Mouse (Mus musculus): ENCODE results near the gene Thrap3. TPM values are rescaled to one million over a fixed set of nuclear protein-coding genes. Genes with fewer than 3 reads are reported as not detected.

The Thrap3 gene
- polyA plus RNA-seq, 1 experiment from 2014 or later: 258 TPM

DNA sequence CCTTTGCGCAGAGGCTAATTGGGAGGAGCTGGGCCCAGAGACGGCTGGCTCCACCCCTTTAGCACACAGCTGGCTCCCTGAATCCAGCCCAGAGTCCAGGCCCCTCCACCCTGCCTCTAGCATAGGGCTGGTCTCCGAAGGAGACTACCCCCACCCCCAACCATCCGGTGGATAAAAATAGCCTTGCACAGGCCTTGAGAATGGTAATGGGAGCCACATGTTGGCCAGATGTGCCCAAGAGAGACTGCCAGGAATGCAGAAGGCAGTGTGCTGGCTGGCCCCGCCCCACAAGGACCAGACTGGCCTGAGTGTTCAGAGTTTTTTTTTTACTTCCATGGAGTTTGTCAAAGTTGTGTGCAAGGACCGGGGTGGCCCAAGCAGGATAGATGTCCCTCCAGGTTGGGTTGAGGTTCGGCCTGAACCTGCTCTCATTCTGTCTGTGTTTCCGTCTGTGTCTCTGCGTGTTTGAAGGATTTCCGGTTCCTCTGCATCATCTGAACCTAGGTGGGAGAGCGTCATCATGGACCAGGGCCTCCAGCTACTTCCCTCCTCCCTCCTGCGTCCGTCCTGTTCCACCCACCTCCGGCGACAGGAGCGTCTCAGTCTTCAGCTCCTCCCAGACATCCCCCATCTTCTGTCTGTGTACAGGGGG is 52.1 kb downstream of the Thrap3 start:
- ATAC-seq (ENCODE audit: insufficient number of reproducible peaks, insufficient read depth, low FRiP score, low read depth): peak; percentile 66
- Histone ChIP-seq H3K36me3 (ENCODE audit: control insufficient read depth, insufficient read depth, low read length) (peaks cover 8% of the 10 kb centered on the region), H3K4me1 (ENCODE audit: control insufficient read depth, insufficient read depth, low read length) (peaks cover 44% of the 10 kb centered on the region), H3K4me2 (replicated peaks; ENCODE audit: low read depth, low read length) (peak overlapping the region; percentile 88), H3K27me3 (ENCODE audit: control insufficient read depth, insufficient read depth, low read length) (no peaks in the 10 kb centered on the region), H3K9ac (replicated peaks; ENCODE audit: low read depth, low read length) (0 out of 2 replicates have a peak overlapping the region, but pooled peaks have one; percentile 76), H3K4me3 (ENCODE audit: low read depth, low read length) (peak overlapping the region; percentile 65), H3K9me3 (ENCODE audit: control insufficient read depth, low read depth, low read length) (no peaks in the 10 kb centered on the region), H3K27ac (ENCODE audit: low read length) (peak overlapping the region; percentile 92)
- WGBS: 27% methylated on average over 16 of the region's 16 CpGs

DNA sequence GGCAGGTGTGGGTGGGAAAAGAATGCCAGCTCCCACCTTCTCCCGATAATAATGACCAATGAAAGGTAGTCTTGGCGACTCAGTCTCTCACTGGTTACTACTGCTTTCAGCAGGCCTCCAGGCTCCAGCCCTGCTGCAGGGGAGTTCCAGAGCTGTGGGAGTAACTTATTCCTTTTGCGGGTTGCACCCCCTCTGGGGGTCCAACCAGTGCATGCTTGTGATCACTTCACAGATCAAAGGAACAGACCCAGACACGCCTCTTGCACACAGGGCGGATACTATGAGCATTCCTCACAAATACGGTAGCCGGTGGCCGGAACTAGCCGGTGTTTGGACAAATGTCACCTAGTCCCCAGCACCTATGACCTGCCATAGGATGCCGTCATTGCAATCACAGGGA is 52.8 kb downstream of the Thrap3 start:
- WGBS: 33% methylated on average over 10 of the region's 10 CpGs

DNA sequence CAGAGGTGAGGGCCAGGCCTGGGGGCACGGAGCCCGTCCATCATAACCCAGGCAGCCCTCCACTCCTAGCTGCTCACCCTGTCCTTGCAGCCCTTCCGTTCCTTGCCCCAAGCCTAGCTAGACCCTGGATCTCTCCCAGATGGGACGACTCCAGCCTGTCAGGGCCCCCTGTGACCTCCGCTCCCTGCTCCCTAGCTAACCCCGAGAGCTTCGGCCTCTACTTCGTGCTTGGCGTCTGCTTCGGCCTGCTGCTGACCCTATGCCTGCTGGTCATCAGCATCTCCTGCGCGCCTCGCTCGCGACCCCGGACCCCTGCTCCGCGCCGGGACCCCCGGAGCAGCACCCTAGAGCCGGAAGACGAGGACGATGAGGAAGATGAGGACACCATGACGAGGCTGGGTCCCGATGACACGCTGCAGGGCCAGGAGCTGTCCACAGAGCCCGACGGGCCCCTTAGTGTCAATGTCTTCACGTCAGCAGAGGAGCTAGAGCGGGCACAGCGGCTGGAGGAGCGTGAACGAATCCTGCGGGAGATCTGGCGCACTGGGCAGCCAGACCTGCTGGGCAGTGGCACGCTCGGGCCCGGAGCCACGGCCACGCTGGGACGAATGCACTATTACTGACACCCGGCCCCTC is 53.4 kb downstream of the Thrap3 start:
- H3K27ac ChIP-seq (ENCODE audit: low read length): peak overlapping the region; percentile 92
- 20% methylated on average over 41 of the region's 42 CpGs for WGBS
- H3K9me3 ChIP-seq (ENCODE audit: control insufficient read depth, low read depth, low read length): no peaks in the 10 kb centered on the region
- peaks cover 8% of the 10 kb centered on the region for H3K36me3 ChIP-seq (ENCODE audit: control insufficient read depth, insufficient read depth, low read length)
- peak overlapping the region; percentile 76 for H3K9ac ChIP-seq (replicated peaks; ENCODE audit: low read depth, low read length)
- H3K4me3 ChIP-seq (ENCODE audit: low read depth, low read length): peak overlapping the region; percentile 65
- H3K27me3 ChIP-seq (ENCODE audit: control insufficient read depth, insufficient read depth, low read length): no peaks in the 10 kb centered on the region
- no peak for ATAC-seq (ENCODE audit: insufficient number of reproducible peaks, insufficient read depth, low FRiP score, low read depth)
- H3K4me1 ChIP-seq (ENCODE audit: control insufficient read depth, insufficient read depth, low read length): peaks cover 39% of the 10 kb centered on the region
- peak overlapping the region; percentile 88 for H3K4me2 ChIP-seq (replicated peaks; ENCODE audit: low read depth, low read length)

More for the DNA sequence above, 52.8 kb downstream of the Thrap3 start:
- H3K27me3 ChIP-seq (ENCODE audit: control insufficient read depth, insufficient read depth, low read length): no peaks in the 10 kb centered on the region
- no peak for ATAC-seq (ENCODE audit: insufficient number of reproducible peaks, insufficient read depth, low FRiP score, low read depth)
- H3K36me3 ChIP-seq (ENCODE audit: control insufficient read depth, insufficient read depth, low read length): peaks cover 8% of the 10 kb centered on the region
- peak overlapping the region; percentile 92 for H3K27ac ChIP-seq (ENCODE audit: low read length)
- H3K4me3 ChIP-seq (ENCODE audit: low read depth, low read length): peak overlapping the region; percentile 65
- peak overlapping the region; percentile 88 for H3K4me2 ChIP-seq (replicated peaks; ENCODE audit: low read depth, low read length)
- peaks cover 39% of the 10 kb centered on the region for H3K4me1 ChIP-seq (ENCODE audit: control insufficient read depth, insufficient read depth, low read length)
- peak overlapping the region; percentile 76; the same call in 1 of the 2 replicates for H3K9ac ChIP-seq (replicated peaks; ENCODE audit: low read depth, low read length)
- no peaks in the 10 kb centered on the region for H3K9me3 ChIP-seq (ENCODE audit: control insufficient read depth, low read depth, low read length)

DNA sequence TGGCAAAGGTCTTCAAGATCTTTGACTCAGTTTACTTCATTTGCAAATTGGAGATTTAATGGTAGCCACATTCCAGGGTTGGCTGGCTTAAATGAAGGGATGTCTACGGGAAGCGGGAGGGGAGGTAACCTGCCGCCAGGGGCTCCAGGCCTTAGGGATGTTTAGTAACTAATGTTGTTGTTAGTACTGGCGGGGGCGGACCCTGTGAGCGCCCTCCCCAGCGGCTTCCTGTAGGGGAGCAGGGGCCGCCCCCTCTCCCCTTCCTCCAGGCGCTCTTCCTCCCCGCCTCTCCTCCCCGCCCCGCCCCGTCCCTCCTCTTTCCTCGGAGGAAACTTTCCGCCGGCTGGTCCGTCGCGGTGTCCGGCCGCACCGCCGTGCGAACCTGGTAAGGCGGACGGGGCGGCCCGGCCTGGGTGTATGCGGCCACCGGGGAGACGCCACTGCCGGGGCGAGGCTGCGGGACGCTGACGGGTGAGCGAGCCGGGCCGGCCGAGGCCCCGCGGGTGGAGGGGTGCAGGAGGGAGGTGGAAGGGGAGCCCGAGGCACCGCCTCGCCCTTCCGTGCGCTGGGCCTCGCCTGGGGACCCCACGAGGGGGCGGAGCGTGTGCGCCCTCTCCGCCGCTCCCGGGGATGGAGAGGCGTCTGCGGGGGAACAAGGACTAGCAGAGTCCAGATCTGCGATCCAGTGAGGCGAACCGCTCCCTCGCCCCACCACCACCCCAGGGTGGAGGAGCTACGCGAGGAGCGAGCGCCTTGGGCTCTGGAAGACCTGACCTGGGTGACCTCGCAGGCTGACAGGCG is 54.2 kb downstream of the Thrap3 start:
- H3K4me2 ChIP-seq (replicated peaks; ENCODE audit: low read depth, low read length): peak overlapping the region; percentile 88
- peak overlapping the region; percentile 92 for H3K27ac ChIP-seq (ENCODE audit: low read length)
- under 1% methylated on average over 67 of the region's 67 CpGs for WGBS
- peaks cover 8% of the 10 kb centered on the region for H3K36me3 ChIP-seq (ENCODE audit: control insufficient read depth, insufficient read depth, low read length)
- no peaks in the 10 kb centered on the region for H3K9me3 ChIP-seq (ENCODE audit: control insufficient read depth, low read depth, low read length)
- peaks cover 39% of the 10 kb centered on the region for H3K4me1 ChIP-seq (ENCODE audit: control insufficient read depth, insufficient read depth, low read length)
- H3K4me3 ChIP-seq (ENCODE audit: low read depth, low read length): peak overlapping the region; percentile 65
- H3K27me3 ChIP-seq (ENCODE audit: control insufficient read depth, insufficient read depth, low read length): no peaks in the 10 kb centered on the region
- ATAC-seq (ENCODE audit: insufficient number of reproducible peaks, insufficient read depth, low FRiP score, low read depth): peak; percentile 69
- peak overlapping the region; percentile 76 for H3K9ac ChIP-seq (replicated peaks; ENCODE audit: low read depth, low read length)

DNA sequence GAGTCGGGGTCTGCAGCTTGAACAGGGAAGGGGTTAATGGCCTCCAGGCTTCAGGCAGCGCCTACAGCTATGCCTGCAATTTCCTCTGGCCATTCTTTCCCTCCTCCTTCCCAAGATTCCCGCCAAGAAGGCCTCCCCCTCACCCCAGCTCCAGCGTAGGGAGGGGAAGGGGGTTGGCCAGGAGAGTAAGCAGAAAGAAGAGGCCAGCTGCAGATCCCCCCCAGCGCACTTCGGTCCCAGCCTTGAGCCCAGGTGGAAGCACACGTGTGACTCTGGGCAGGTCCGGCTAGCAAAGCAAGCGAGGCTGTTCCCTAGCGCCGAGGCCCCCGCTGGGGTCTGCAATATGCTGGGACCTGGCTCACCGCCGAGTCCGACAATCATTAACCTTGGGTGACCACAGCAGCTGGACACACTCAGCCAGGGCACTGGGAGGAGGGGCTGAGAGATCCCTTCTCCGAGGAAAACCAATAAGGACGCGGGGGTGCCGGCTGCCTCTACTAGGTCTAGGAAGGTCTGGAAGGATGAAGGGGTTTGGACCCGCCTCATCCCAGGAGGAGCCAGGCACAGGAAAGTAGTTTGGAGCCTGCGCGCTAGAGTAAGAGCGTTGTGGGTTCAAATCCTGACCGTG is 54.9 kb downstream of the Thrap3 start, which contains the start of gene Eva1b:
TSS of gene Eva1b (plus strand) at position 212 of the 628 bp plus-strand sequence.
- Histone ChIP-seq H3K4me2 (replicated peaks; ENCODE audit: low read depth, low read length) (peak within 1 kb of the TSS; percentile 88), H3K36me3 (ENCODE audit: control insufficient read depth, insufficient read depth, low read length) (peaks cover 8% of the 10 kb centered on the region), H3K27me3 (ENCODE audit: control insufficient read depth, insufficient read depth, low read length) (no peaks in the 10 kb centered on the region), H3K4me1 (ENCODE audit: control insufficient read depth, insufficient read depth, low read length) (peaks cover 39% of the 10 kb centered on the region), H3K9ac (replicated peaks; ENCODE audit: low read depth, low read length) (peak within 1 kb of the TSS; percentile 76; the same call in 1 of the 2 replicates), H3K9me3 (ENCODE audit: control insufficient read depth, low read depth, low read length) (no peaks in the 10 kb centered on the region), H3K27ac (ENCODE audit: low read length) (peak within 1 kb of the TSS; percentile 92), H3K4me3 (ENCODE audit: low read depth, low read length) (peak within 1 kb of the TSS; percentile 65)
- WGBS: under 1% methylated on average over 24 of the region's 24 CpGs
- peak; percentile 82 for ATAC-seq (ENCODE audit: insufficient number of reproducible peaks, insufficient read depth, low FRiP score, low read depth)

DNA sequence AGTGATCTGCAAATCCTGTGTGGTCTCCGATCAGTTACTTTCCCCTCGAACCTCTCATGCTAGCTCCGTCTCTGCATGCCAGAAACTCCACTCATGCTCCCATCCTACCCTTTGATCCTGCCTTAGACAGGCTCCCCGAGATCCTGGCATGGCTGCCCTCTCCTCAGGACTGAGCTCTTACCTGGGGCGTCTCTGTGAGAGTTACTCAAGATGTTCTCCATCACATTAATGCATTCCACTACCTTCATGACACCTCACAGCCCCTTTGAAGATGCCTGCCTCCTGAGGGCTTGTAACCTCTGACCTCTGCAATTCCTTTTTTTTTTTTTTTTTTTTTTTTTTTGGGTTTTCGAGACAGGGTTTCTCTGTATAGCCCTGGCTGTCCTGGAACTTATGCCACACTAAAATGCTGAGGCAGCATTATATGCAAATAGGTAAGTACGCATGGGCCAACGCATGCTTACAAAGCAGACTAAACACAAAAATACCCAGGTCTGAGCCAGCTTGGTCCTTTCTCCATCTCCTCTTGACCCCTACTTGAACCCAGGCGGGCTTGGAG is 55.5 kb downstream of the Thrap3 start:
- Histone ChIP-seq H3K4me1 (ENCODE audit: control insufficient read depth, insufficient read depth, low read length) (peaks cover 39% of the 10 kb centered on the region), H3K27me3 (ENCODE audit: control insufficient read depth, insufficient read depth, low read length) (no peaks in the 10 kb centered on the region), H3K27ac (ENCODE audit: low read length) (peak overlapping the region; percentile 92), H3K4me3 (ENCODE audit: low read depth, low read length) (peak overlapping the region; percentile 65), H3K4me2 (replicated peaks; ENCODE audit: low read depth, low read length) (peak overlapping the region; percentile 88), H3K9me3 (ENCODE audit: control insufficient read depth, low read depth, low read length) (no peaks in the 10 kb centered on the region), H3K36me3 (ENCODE audit: control insufficient read depth, insufficient read depth, low read length) (peaks cover 8% of the 10 kb centered on the region), H3K9ac (replicated peaks; ENCODE audit: low read depth, low read length) (no peak overlapping the region)
- WGBS: 26% methylated on average over 9 of the region's 9 CpGs
- no peak for ATAC-seq (ENCODE audit: insufficient number of reproducible peaks, insufficient read depth, low FRiP score, low read depth)

DNA sequence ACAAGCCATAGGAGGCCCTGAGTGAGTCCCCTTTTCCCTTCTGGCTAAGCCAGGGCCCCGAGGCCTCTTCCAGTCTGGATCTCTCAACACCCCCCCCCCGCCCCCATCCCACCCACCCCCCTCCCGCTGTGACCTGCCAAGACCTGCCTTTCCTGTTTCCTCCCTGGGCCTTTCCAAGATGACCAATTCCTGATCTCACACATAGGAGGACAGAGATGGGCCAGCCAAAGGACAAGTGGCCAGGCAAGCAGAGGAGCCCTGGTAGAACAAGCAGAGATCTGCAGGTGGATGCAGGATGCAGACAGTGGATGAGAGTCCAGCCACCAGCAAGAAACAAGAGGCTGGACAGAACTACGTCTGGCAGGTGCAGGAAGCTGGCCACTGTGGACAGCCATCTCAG is 57.2 kb downstream of the Thrap3 start:
- H3K36me3 ChIP-seq (ENCODE audit: control insufficient read depth, insufficient read depth, low read length): no peaks in the 10 kb centered on the region; the same call in 1 of the 2 replicates
- no peaks in the 10 kb centered on the region for H3K9me3 ChIP-seq (ENCODE audit: control insufficient read depth, low read depth, low read length)
- no peak overlapping the region for H3K4me3 ChIP-seq (ENCODE audit: low read depth, low read length)
- H3K27ac ChIP-seq (ENCODE audit: low read length): no peak overlapping the region
- peaks cover 28% of the 10 kb centered on the region for H3K4me1 ChIP-seq (ENCODE audit: control insufficient read depth, insufficient read depth, low read length)
- H3K27me3 ChIP-seq (ENCODE audit: control insufficient read depth, insufficient read depth, low read length): no peaks in the 10 kb centered on the region
- H3K9ac ChIP-seq (replicated peaks; ENCODE audit: low read depth, low read length): no peak overlapping the region
- H3K4me2 ChIP-seq (replicated peaks; ENCODE audit: low read depth, low read length): no peak overlapping the region
- no peak for ATAC-seq (ENCODE audit: insufficient number of reproducible peaks, insufficient read depth, low FRiP score, low read depth)
- WGBS: 36% methylated on average over 4 of the region's 4 CpGs

DNA sequence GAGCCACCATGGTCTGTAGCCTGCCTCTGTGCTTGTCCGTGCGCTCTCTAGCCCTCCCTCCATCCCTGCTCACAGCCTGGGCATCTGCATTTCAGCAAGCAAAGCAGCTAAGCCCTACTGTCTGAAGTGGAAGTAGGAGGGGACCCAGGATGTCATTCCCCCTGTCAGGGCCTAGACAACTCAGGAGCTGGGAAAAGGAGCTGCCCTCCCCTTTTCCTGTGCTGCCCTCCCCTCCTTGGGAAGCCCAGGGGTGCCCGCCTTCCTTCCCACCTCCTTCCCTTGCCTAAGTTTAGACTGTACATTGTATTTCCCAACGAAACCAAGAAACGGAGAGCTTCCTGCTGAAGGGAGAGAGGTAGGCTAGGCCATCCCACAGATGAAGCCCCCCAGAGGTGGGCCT is 61.5 kb downstream of the Thrap3 start:
- Histone ChIP-seq H3K36me3 (ENCODE audit: control insufficient read depth, insufficient read depth, low read length) (peaks cover 24% of the 10 kb centered on the region), H3K27me3 (ENCODE audit: control insufficient read depth, insufficient read depth, low read length) (no peaks in the 10 kb centered on the region), H3K27ac (ENCODE audit: low read length) (no peak overlapping the region), H3K9me3 (ENCODE audit: control insufficient read depth, low read depth, low read length) (no peaks in the 10 kb centered on the region), H3K4me1 (ENCODE audit: control insufficient read depth, insufficient read depth, low read length) (no peaks in the 10 kb centered on the region), H3K4me3 (ENCODE audit: low read depth, low read length) (no peak overlapping the region), H3K4me2 (replicated peaks; ENCODE audit: low read depth, low read length) (no peak overlapping the region), H3K9ac (replicated peaks; ENCODE audit: low read depth, low read length) (no peak overlapping the region)
- ATAC-seq (ENCODE audit: insufficient number of reproducible peaks, insufficient read depth, low FRiP score, low read depth): no peak
- 74% methylated on average over 5 of the region's 5 CpGs for WGBS
